Mouse (Mus musculus) heart, embryonic 11.5 days (tissue): ENCODE measurements at regions not wholly inside any gene's neighbourhood (a gene's known extent, or its start where the extent isn't known, plus 50 kb on each side); places are given as distances from the start of the nearest gene placed in this dataset.

Source experiments
- ATAC-seq: fragments of 200-750 bp; cut with Nextera tagmentation; replicated peaks from 2 replicates; pipeline ENCODE4 v1.8.0; 2017; ENCODE audit warnings: moderate library complexity; ENCODE audit not compliant: insufficient number of reproducible peaks, low FRiP score, low TSS enrichment
- H3K27ac ChIP-seq: fragments of 300-500 bp; sonication (generic); 2 replicates; pipeline ENCODE4 v1.5.1; 2014; ENCODE audit warnings: mild to moderate bottlenecking, low read depth, low read length
- H3K27me3 ChIP-seq: fragments of 300-500 bp; sonication (generic); 2 replicates; pipeline ENCODE4 v1.6.1; 2014; ENCODE audit warnings: mild to moderate bottlenecking, low read length, mixed read lengths; ENCODE audit not compliant: control insufficient read depth, insufficient read depth
- H3K36me3 ChIP-seq: fragments of 300-500 bp; sonication (generic); 2 replicates; pipeline ENCODE4 v1.6.1; 2014; ENCODE audit warnings: mild to moderate bottlenecking, low read length, moderate library complexity, mixed read lengths; ENCODE audit not compliant: control insufficient read depth, insufficient read depth
- H3K4me1 ChIP-seq: fragments of 300-500 bp; sonication (generic); 2 replicates; pipeline ENCODE4 v1.6.1; 2014; ENCODE audit warnings: low read length; ENCODE audit not compliant: control insufficient read depth, insufficient read depth
- H3K4me2 ChIP-seq: fragments of 300-500 bp; sonication (generic); 2 replicates; pipeline ENCODE4 v1.6.1; 2014; ENCODE audit warnings: mild to moderate bottlenecking, moderate library complexity
- H3K4me3 ChIP-seq: fragments of 300-500 bp; sonication (generic); 2 replicates; pipeline ENCODE4 v1.5.1; 2014; ENCODE audit warnings: low read depth, low read length
- H3K9ac ChIP-seq: fragments of 300-500 bp; sonication (generic); 2 replicates; pipeline ENCODE4 v1.6.1; 2014; ENCODE audit warnings: mild to moderate bottlenecking, low read depth, low read length, moderate library complexity
- H3K9me3 ChIP-seq: fragments of 300-500 bp; sonication (generic); replicated peaks from 2 replicates; pipeline ENCODE4 v1.6.1; 2016; ENCODE audit warnings: low read length; ENCODE audit not compliant: control insufficient read depth
- WGBS: fragments of 180-500 bp; shearing (Covaris S2); extraction: QIAGEN DNeasy Blood & Tissue Kit; methylation state at CpG from one replicate; pipeline ENCODE4 v1.1.7; 2014; ENCODE audit not compliant: insufficient replicate concordance; 5-methylcytosine and 5-hydroxymethylcytosine counted together

GRCm38 (mm10) chr19:32956916-32957558 is 199.7 kb downstream of the Pten start:
- 0 out of 2 replicates have a peak, but pooled peaks have one; percentile 31 for ATAC-seq
- Histone ChIP-seq H3K4me1 (no peaks in the 10 kb centered on the region), H3K27me3 (no peaks in the 10 kb centered on the region; the same call in 1 of the 2 replicates), H3K9ac (peak overlapping the region; percentile 23; the same call in 1 of the 2 replicates), H3K36me3 (no peaks in the 10 kb centered on the region), H3K27ac (no peak overlapping the region), H3K4me2 (peak overlapping the region; percentile 63), H3K9me3 (no peaks in the 10 kb centered on the region), H3K4me3 (peak overlapping the region; percentile 25)
- WGBS = 2% methylated on average over 13 of the region's 13 CpGs

GRCm38 (mm10) chr19:32958276-32958675 is 201.0 kb downstream of the Pten start:
- no peaks in the 10 kb centered on the region for H3K36me3 ChIP-seq
- H3K9me3 ChIP-seq = no peaks in the 10 kb centered on the region
- H3K9ac ChIP-seq = no peak overlapping the region
- H3K4me3 ChIP-seq = no peak overlapping the region
- WGBS = 88% methylated on average over 4 of the region's 4 CpGs
- H3K4me1 ChIP-seq = no peaks in the 10 kb centered on the region
- H3K27ac ChIP-seq = no peak overlapping the region
- no peak overlapping the region for H3K4me2 ChIP-seq
- no peak for ATAC-seq
- no peaks in the 10 kb centered on the region; the same call in 1 of the 2 replicates for H3K27me3 ChIP-seq

- Histone ChIP-seq H3K9me3 (no peaks in the 10 kb centered on the region), H3K4me2 (no peak overlapping the region), H3K9ac (no peak overlapping the region), H3K4me3 (no peak overlapping the region), H3K36me3 (no peaks in the 10 kb centered on the region), H3K4me1 (no peaks in the 10 kb centered on the region), H3K27me3 (no peaks in the 10 kb centered on the region; the same call in 1 of the 2 replicates), H3K27ac (no peak overlapping the region)
- ATAC-seq = no peak
- 82% methylated on average over 4 of the region's 4 CpGs for WGBS
Observed at GRCm38 (mm10) chr19:32958791-32959190, 201.5 kb downstream of the Pten start.

- Histone ChIP-seq H3K27me3 (no peaks in the 10 kb centered on the region; the same call in 1 of the 2 replicates), H3K4me2 (no peak overlapping the region), H3K4me1 (no peaks in the 10 kb centered on the region), H3K4me3 (no peak overlapping the region), H3K27ac (no peak overlapping the region), H3K36me3 (no peaks in the 10 kb centered on the region), H3K9ac (no peak overlapping the region), H3K9me3 (no peaks in the 10 kb centered on the region)
- no peak for ATAC-seq
- 56% methylated on average over 5 of the region's 5 CpGs for WGBS
Observed at GRCm38 (mm10) chr19:32959844-32960195, 202.5 kb downstream of the Pten start.

GRCm38 (mm10) chr19:32960196-32960947 is 203.1 kb downstream of the Pten start:
- Histone ChIP-seq H3K27me3 (no peaks in the 10 kb centered on the region; the same call in 1 of the 2 replicates), H3K4me1 (no peaks in the 10 kb centered on the region), H3K4me2 (no peak overlapping the region), H3K9ac (no peak overlapping the region), H3K36me3 (no peaks in the 10 kb centered on the region), H3K4me3 (no peak overlapping the region), H3K27ac (no peak overlapping the region), H3K9me3 (no peaks in the 10 kb centered on the region)
- 57% methylated on average over 9 of the region's 9 CpGs for WGBS
- no peak for ATAC-seq

- Histone ChIP-seq H3K4me1 (no peaks in the 10 kb centered on the region), H3K9ac (no peak overlapping the region), H3K4me3 (no peak overlapping the region), H3K4me2 (no peak overlapping the region), H3K27me3 (no peaks in the 10 kb centered on the region; the same call in 1 of the 2 replicates), H3K9me3 (no peaks in the 10 kb centered on the region), H3K36me3 (no peaks in the 10 kb centered on the region), H3K27ac (no peak overlapping the region)
- WGBS = 36% methylated on average over 5 of the region's 5 CpGs
- ATAC-seq = no peak
Observed at GRCm38 (mm10) chr19:32961525-32961924, 204.2 kb downstream of the Pten start.

GRCm38 (mm10) chr19:32963983-32964382 is 206.7 kb downstream of the Pten start:
- H3K9me3 ChIP-seq = no peaks in the 10 kb centered on the region
- H3K27ac ChIP-seq = no peak overlapping the region
- no peaks in the 10 kb centered on the region for H3K36me3 ChIP-seq
- no peak for ATAC-seq
- H3K9ac ChIP-seq = no peak overlapping the region
- no peak overlapping the region for H3K4me3 ChIP-seq
- no peaks in the 10 kb centered on the region for H3K27me3 ChIP-seq
- no peaks in the 10 kb centered on the region for H3K4me1 ChIP-seq
- WGBS = 38% methylated on average over 1 of the region's 1 CpGs
- no peak overlapping the region for H3K4me2 ChIP-seq

- Histone ChIP-seq H3K4me1 (no peaks in the 10 kb centered on the region), H3K9me3 (no peaks in the 10 kb centered on the region), H3K27ac (no peak overlapping the region), H3K36me3 (no peaks in the 10 kb centered on the region), H3K4me2 (no peak overlapping the region), H3K9ac (no peak overlapping the region), H3K4me3 (no peak overlapping the region), H3K27me3 (no peaks in the 10 kb centered on the region)
- WGBS = 65% methylated on average over 2 of the region's 2 CpGs
- ATAC-seq = no peak
Observed at GRCm38 (mm10) chr19:32965488-32965887, 208.2 kb downstream of the Pten start.
